Mouse (Mus musculus) forebrain, embryonic 10.5 days (tissue): ENCODE results near the gene Pid1. TPM values are rescaled to one million over a fixed set of nuclear protein-coding genes. Genes with fewer than 3 reads are reported as not detected.

Experiments used
- DNase-seq: peaks from one replicate; pipeline ENCODE4 v3.0.0-alpha.2; 2017; ENCODE audit warnings: low spot score; ENCODE audit errors: extremely low spot score
- H3K27ac ChIP-seq: fragments of 300-500 bp; sonication (generic); 2 replicates; pipeline ENCODE4 v1.5.1; 2016; ENCODE audit warnings: mild to moderate bottlenecking
- H3K27me3 ChIP-seq: fragments of 300-500 bp; sonication (generic); 2 replicates; pipeline ENCODE4 v1.6.1; 2016; ENCODE audit warnings: mild to moderate bottlenecking; ENCODE audit not compliant: poor library complexity, severe bottlenecking
- H3K36me3 ChIP-seq: fragments of 300-500 bp; sonication (generic); replicated peaks from 2 replicates; pipeline ENCODE4 v1.6.1; 2016; ENCODE audit warnings: mild to moderate bottlenecking, moderate library complexity
- H3K4me1 ChIP-seq: fragments of 300-500 bp; sonication (generic); 2 replicates; pipeline ENCODE4 v1.6.1; 2016
- H3K4me3 ChIP-seq: fragments of 300-500 bp; sonication (generic); 2 replicates; pipeline ENCODE4 v1.5.1; 2016; ENCODE audit warnings: mild to moderate bottlenecking, moderate library complexity
- H3K9me3 ChIP-seq: fragments of 300-500 bp; sonication (generic); 2 replicates; pipeline ENCODE4 v1.6.1; 2016; ENCODE audit warnings: mild to moderate bottlenecking, moderate library complexity
- WGBS: fragments of 180-500 bp; shearing (Covaris S2); methylation state at CpG from one replicate; pipeline ENCODE4 v1.1.7; 2016; 5-methylcytosine and 5-hydroxymethylcytosine counted together
- polyA plus RNA-seq: library from polyadenylated mRNA; unstranded; fragments of >200 nt; fragmentation: Nextera tagmentation; extraction: Ambion mirVana; gene quantifications from 2 replicates; pipeline ENCODE4 v1.2.1, GENCODE M21; 2016

The Pid1 gene
- polyA plus RNA-seq, 1 experiment from 2014 or later, result 16.3 TPM

GRCm38 (mm10) chr1:84386481-84387146 is 22.6 kb upstream of the Pid1 start:
- WGBS, result 91% methylated on average over 8 of the region's 8 CpGs
- no peaks in the 10 kb centered on the region for H3K9me3 ChIP-seq
- H3K27ac ChIP-seq, result no peak overlapping the region
- H3K27me3 ChIP-seq, result no peaks in the 10 kb centered on the region
- H3K36me3 ChIP-seq, result no peaks in the 10 kb centered on the region
- DNase-seq, result peak; percentile 9
- no peak overlapping the region for H3K4me3 ChIP-seq
- no peaks in the 10 kb centered on the region for H3K4me1 ChIP-seq

- WGBS, result 82% methylated on average over 1 of the region's 1 CpGs
- H3K4me3 ChIP-seq, result no peak overlapping the region
- no peaks in the 10 kb centered on the region for H3K9me3 ChIP-seq
- H3K27ac ChIP-seq, result no peak overlapping the region
- DNase-seq, result no peak
- no peaks in the 10 kb centered on the region for H3K4me1 ChIP-seq
- H3K36me3 ChIP-seq, result no peaks in the 10 kb centered on the region
- no peaks in the 10 kb centered on the region for H3K27me3 ChIP-seq
These were observed 18.7 kb upstream of the Pid1 start for GRCm38 (mm10) chr1:84382709-84383108.

- no peak overlapping the region for H3K4me3 ChIP-seq
- H3K27me3 ChIP-seq, result no peaks in the 10 kb centered on the region
- H3K27ac ChIP-seq, result no peak overlapping the region
- peak; percentile 10 for DNase-seq
- WGBS, result 88% methylated on average over 5 of the region's 5 CpGs
- H3K4me1 ChIP-seq, result no peaks in the 10 kb centered on the region
- no peaks in the 10 kb centered on the region for H3K36me3 ChIP-seq
- no peaks in the 10 kb centered on the region for H3K9me3 ChIP-seq
These were observed 18.1 kb upstream of the Pid1 start for GRCm38 (mm10) chr1:84382064-84382463.

DNA sequence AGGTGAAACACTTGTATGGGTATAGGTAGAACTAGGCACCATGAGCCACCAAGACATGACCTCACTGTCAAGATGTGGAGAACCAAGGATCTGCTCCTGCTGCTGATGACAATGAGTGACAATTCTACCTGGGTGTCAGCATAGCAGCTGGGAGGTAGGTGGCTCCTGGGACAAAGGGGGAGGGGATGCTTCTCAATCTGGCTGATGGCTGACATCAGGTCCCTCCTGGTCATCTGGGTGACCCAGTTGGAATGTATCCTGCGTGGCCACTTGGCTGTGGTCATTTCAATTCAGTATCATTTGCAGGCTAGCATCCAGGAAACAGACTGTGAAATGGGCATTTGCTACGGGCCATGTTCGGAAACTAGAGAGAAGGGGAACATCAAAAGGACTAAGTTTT is 16.9 kb upstream of the Pid1 start:
- H3K9me3 ChIP-seq, result no peaks in the 10 kb centered on the region
- no peaks in the 10 kb centered on the region for H3K4me1 ChIP-seq
- no peak overlapping the region for H3K4me3 ChIP-seq
- H3K27me3 ChIP-seq, result no peaks in the 10 kb centered on the region
- H3K36me3 ChIP-seq, result no peaks in the 10 kb centered on the region
- no peak for DNase-seq
- no peak overlapping the region for H3K27ac ChIP-seq
- WGBS, result 80% methylated on average over 3 of the region's 3 CpGs

GRCm38 (mm10) chr1:84367733-84368132 is 3.8 kb upstream of the Pid1 start:
- DNase-seq, result no peak
- Histone ChIP-seq H3K9me3 (no peaks in the 10 kb centered on the region), H3K27me3 (no peaks in the 10 kb centered on the region), H3K4me3 (no peak overlapping the region), H3K36me3 (no peaks in the 10 kb centered on the region), H3K4me1 (no peaks in the 10 kb centered on the region), H3K27ac (no peak overlapping the region)
- 89% methylated on average over 3 of the region's 3 CpGs for WGBS

DNA sequence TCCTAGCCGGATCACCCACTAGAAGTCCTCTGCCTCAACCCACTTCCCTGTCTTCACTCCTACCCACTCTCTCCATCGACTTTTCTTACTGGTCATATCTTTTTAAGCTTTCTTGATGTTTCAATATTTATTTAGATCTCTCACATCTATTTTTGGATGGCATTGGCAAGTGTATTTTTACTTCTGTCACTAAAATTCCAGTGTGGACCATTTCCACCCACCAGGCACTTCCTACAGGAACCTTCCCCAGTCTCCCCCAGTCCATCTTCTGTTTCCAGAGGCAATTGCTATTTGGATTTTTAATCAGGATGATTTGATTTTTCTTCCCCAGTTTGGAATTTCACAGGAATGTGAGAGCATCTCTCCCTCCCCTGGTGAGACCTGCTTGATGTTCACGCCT is 2.6 kb upstream of the Pid1 start:
- Histone ChIP-seq H3K4me1 (no peaks in the 10 kb centered on the region), H3K9me3 (no peaks in the 10 kb centered on the region), H3K4me3 (no peak overlapping the region), H3K27me3 (no peaks in the 10 kb centered on the region), H3K36me3 (no peaks in the 10 kb centered on the region), H3K27ac (no peak overlapping the region)
- 83% methylated on average over 3 of the region's 3 CpGs for WGBS
- DNase-seq, result no peak

DNA sequence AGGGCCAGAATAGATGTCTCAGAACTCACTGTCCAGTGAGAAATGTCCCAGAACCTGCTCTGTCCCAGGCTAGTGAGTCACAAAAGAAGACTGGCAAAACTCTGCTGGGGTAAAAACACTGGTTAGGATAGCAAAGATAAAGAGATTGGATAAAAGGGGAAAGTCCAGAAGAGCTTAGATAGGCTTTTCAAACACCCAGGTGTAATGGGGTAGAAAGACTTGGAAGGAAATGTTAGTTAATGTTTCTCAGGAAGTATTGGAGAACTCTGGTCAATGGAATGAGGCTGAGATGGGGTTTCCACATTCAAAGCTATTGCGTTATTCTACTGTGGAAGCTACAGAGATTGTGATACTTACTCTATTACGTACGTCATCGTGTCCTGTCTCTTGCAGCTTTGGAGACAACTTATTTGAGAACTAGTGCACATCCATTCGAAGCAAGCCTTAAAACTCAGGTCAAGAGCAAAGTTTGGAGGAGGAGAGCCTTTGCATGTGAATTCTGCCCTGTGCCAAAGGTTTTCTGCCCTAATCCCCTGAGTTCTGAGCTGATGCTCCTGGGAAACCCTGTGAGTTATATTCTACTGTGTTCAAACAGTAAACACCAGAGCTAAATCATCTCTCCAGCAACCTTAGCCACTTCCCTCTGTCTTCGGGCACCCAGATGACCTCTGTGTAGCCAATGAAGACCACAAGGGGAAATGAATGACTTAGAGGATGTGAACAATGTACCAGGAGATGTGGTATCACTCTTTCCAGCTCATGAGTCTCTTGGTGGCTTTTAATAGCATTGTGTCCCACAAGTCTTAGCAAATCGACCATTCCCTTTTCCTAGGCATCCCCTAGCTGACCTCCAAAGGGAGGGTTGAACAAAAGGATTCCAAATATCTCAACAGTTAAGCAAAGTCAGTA is 1.0 kb downstream of the Pid1 start:
- Histone ChIP-seq H3K27me3 (no peaks in the 10 kb centered on the region), H3K9me3 (no peaks in the 10 kb centered on the region), H3K27ac (no peak overlapping the region), H3K4me1 (no peaks in the 10 kb centered on the region), H3K4me3 (no peak overlapping the region), H3K36me3 (no peaks in the 10 kb centered on the region)
- 82% methylated on average over 7 of the region's 7 CpGs for WGBS
- no peak for DNase-seq

GRCm38 (mm10) chr1:84362209-84362608 is 1.8 kb downstream of the Pid1 start:
- no peaks in the 10 kb centered on the region for H3K36me3 ChIP-seq
- no peaks in the 10 kb centered on the region for H3K27me3 ChIP-seq
- no peak overlapping the region for H3K4me3 ChIP-seq
- H3K9me3 ChIP-seq, result no peaks in the 10 kb centered on the region
- no peak for DNase-seq
- no peaks in the 10 kb centered on the region for H3K4me1 ChIP-seq
- WGBS, result 88% methylated on average over 1 of the region's 1 CpGs
- no peak overlapping the region for H3K27ac ChIP-seq

DNA sequence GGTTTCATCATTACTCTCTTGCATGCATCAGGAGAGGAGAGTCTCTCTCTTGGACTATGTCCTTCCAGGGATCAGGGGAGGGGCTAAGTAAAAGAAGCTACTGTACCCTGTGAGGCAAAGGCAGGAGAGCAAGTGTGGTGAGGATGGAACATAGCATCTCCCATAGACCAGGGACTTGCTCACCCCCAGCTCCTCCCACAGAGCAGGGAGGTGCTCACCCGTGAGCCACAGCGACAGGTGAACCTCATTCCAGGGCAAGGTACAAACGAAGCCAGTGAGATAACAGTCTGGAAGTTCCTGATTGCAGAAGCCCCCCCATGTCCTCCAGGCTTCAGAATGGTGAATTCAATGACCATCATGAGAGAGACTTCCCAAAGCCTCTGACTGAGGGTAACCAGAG is 2.6 kb downstream of the Pid1 start:
- Histone ChIP-seq H3K36me3 (no peaks in the 10 kb centered on the region), H3K9me3 (no peaks in the 10 kb centered on the region), H3K4me1 (no peaks in the 10 kb centered on the region), H3K27me3 (no peaks in the 10 kb centered on the region), H3K27ac (no peak overlapping the region), H3K4me3 (no peak overlapping the region)
- no peak for DNase-seq
- WGBS, result 82% methylated on average over 3 of the region's 3 CpGs

DNA sequence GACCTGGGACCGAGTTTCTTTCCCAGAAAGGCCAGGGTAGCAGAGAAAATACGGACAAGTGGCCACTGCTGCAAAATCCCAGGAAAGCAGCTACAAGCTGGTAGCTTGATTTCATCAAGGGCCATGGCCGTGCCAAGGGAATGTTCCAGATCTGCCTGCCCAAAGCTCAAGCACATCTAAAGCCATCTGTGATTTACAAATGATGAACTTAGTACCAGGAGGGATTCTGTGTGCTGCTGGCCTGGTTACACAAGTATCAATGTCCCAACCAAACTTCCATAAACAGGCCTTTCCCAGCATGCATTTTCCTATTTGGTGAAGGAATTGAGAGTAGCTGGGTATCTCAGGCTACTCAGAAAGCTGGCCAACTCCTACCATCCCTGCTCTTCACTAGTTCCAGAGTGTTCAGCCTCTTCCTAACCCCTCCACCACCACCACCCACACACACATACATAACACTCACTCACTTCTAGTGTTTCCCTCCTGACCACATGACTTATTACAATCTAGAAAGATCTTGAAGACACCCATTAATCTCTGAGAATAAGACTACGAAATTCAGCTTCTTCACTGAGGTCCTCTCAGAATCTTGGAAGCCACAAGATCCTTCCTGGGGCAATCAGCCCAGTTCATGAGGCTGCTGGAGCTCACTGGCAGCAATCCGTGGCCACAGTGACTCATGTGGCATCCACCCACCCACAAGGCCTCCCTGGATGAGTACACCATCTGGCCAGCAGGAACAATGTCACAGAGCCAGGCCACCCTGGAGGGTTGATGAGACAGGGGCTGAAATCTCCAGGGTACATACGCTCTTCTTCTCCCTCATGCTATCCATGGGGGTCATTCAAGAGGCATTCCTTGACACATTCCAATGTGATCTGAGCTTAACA is 4.1 kb downstream of the Pid1 start:
- Histone ChIP-seq H3K36me3 (no peaks in the 10 kb centered on the region), H3K9me3 (no peaks in the 10 kb centered on the region)
- 85% methylated on average over 6 of the region's 6 CpGs for WGBS

GRCm38 (mm10) chr1:84357216-84357615 is 6.8 kb downstream of the Pid1 start:
- Histone ChIP-seq H3K27ac (no peak overlapping the region), H3K4me3 (no peak overlapping the region), H3K4me1 (no peaks in the 10 kb centered on the region), H3K36me3 (no peaks in the 10 kb centered on the region), H3K27me3 (no peaks in the 10 kb centered on the region), H3K9me3 (no peaks in the 10 kb centered on the region)
- WGBS, result 96% methylated on average over 5 of the region's 5 CpGs
- DNase-seq, result no peak

More for the DNA sequence above, 4.1 kb downstream of the Pid1 start:
- no peaks in the 10 kb centered on the region for H3K4me1 ChIP-seq
- no peak for DNase-seq
- H3K27ac ChIP-seq, result no peak overlapping the region
- no peaks in the 10 kb centered on the region for H3K27me3 ChIP-seq
- no peak overlapping the region for H3K4me3 ChIP-seq

DNA sequence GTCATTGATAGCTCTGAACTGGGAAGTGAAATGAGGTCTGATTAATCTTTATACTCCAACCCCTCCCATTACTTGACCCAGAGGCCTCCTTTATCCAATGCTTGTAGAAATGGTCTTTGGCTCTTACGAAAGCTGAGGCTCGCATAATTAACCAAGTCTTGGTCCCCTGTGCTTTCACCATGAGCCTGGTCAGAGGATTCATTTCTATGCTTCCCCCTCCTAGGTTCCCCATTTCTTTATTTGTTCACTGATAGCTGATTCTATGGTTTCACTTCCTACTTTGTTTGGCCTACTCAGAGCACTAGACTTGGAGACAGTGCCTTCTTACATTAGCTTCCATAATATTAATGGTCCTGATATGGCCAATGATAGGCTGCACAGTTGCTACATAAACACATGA is 13.7 kb downstream of the Pid1 start:
- no peak for DNase-seq
- Histone ChIP-seq H3K27ac (no peak overlapping the region), H3K36me3 (no peaks in the 10 kb centered on the region), H3K4me1 (no peaks in the 10 kb centered on the region), H3K9me3 (no peaks in the 10 kb centered on the region), H3K4me3 (no peak overlapping the region), H3K27me3 (no peaks in the 10 kb centered on the region)
- WGBS, result 96% methylated on average over 2 of the region's 2 CpGs
